ENCODE assay signal across 14 mouse cellular contexts in genomic region chr6:97531043-97531442, GRCm38 (mm10).
DNase-seq lines count a peak whose midpoint lies in the region; ATAC-seq and TF ChIP-seq lines count a peak whose summit lies in the region.
"Had no signal": no experiment of that assay in that cellular context is flagged by ENCODE, and none has a peak within 500 bp of the region (broad histone marks: within the 10 kb centered on the region; RNA-seq: fewer than 3 reads in every experiment).

No protein-coding gene starts in this region.

- no peaks in the 10 kb centered on the region for H3K9me3 ChIP-seq in heart, embryonic 11.5 days (replicated peaks; ENCODE audit: control insufficient read depth, low read length)
- H3K9me3 ChIP-seq in lung, embryonic 14.5 days (ENCODE audit: low read depth, low read length): no peaks in the 10 kb centered on the region
- H3K9me3 ChIP-seq: embryonic facial prominence, embryonic 13.5 days; intestine, embryonic 15.5 days; neural tube, embryonic 13.5 days had no signal

- H3K27ac ChIP-seq in heart, embryonic 11.5 days (ENCODE audit: low read depth, low read length): no peak overlapping the region
- H3K27ac ChIP-seq in lung, embryonic 14.5 days (ENCODE audit: low read depth): no peak overlapping the region
- H3K27ac ChIP-seq: embryonic facial prominence, embryonic 13.5 days; intestine, embryonic 15.5 days; neural tube, embryonic 13.5 days had no signal

- no peaks in the 10 kb centered on the region for H3K36me3 ChIP-seq in heart, embryonic 11.5 days (ENCODE audit: control insufficient read depth, insufficient read depth, low read length)
- no peaks in the 10 kb centered on the region for H3K36me3 ChIP-seq in lung, embryonic 14.5 days (ENCODE audit: insufficient read depth)
- H3K36me3 ChIP-seq: embryonic facial prominence, embryonic 13.5 days; intestine, embryonic 15.5 days; neural tube, embryonic 13.5 days had no signal

- TF ChIP-seq POLR2A in lung, adult 2 months (IDR thresholded peaks at IDR 0.05; ENCODE audit: borderline replicate concordance, extremely low read depth, low read depth, low read length): no peak

- no peak for TF ChIP-seq CTCF in lung, embryonic 14.5 days (IDR thresholded peaks at IDR 0.05; ENCODE audit: low read depth)
- TF ChIP-seq CTCF in lung, adult 2 months (IDR thresholded peaks at IDR 0.05; ENCODE audit: insufficient read depth, low read length): no peak

- no peaks in the 10 kb centered on the region for H3K27me3 ChIP-seq in heart, embryonic 11.5 days (ENCODE audit: control insufficient read depth, insufficient read depth, low read length)
- no peaks in the 10 kb centered on the region for H3K27me3 ChIP-seq in lung, embryonic 14.5 days (ENCODE audit: insufficient read depth, low read length)
- H3K27me3 ChIP-seq: intestine, embryonic 15.5 days; neural tube, embryonic 13.5 days had no signal

- no peak overlapping the region for H3K4me2 ChIP-seq in heart, embryonic 11.5 days
- no peak overlapping the region for H3K4me2 ChIP-seq in lung, embryonic 14.5 days
- H3K4me2 ChIP-seq: embryonic facial prominence, embryonic 13.5 days; intestine, embryonic 15.5 days; liver, embryonic 11.5 days; neural tube, embryonic 13.5 days had no signal

- peak; percentile 89 for DNase-seq in heart, adult 11 months
- peak; percentile 40 for DNase-seq in lung, embryonic 14.5 days
- DNase-seq in lung, adult 2 months: no peak
- DNase-seq in thymus, postnatal 0 days (ENCODE audit: low spot score): peak; percentile 61
- DNase-seq in adrenal gland, adult 18-20 months (ENCODE audit: low spot score in 2 of 2): no peak
- DNase-seq in Muller cell, postnatal 12 days (ENCODE audit: inconsistent ontology term): no peak
- DNase-seq: cerebellum, adult 2 months; right cerebral cortex, postnatal 4 days had no signal

- no peaks in the 10 kb centered on the region for H3K4me1 ChIP-seq in heart, embryonic 11.5 days (ENCODE audit: control insufficient read depth, insufficient read depth, low read length)
- no peaks in the 10 kb centered on the region for H3K4me1 ChIP-seq in lung, embryonic 14.5 days (ENCODE audit: insufficient read depth)
- no peaks in the 10 kb centered on the region; the same call in 1 of the 2 replicates for H3K4me1 ChIP-seq in lung, adult 2 months (ENCODE audit: control insufficient read depth, insufficient read depth, low read length)
- H3K4me1 ChIP-seq: embryonic facial prominence, embryonic 13.5 days; intestine, embryonic 15.5 days had no signal

- H3K9ac ChIP-seq in heart, embryonic 11.5 days (ENCODE audit: low read depth, low read length): no peak overlapping the region
- H3K9ac ChIP-seq in lung, embryonic 14.5 days: no peak overlapping the region
- H3K9ac ChIP-seq: embryonic facial prominence, embryonic 13.5 days; intestine, embryonic 15.5 days; neural tube, embryonic 13.5 days had no signal

- WGBS in heart, embryonic 11.5 days (ENCODE audit: insufficient replicate concordance): 68% methylated on average over 4 of the region's 4 CpGs
- WGBS in lung, embryonic 14.5 days: 49% methylated on average over 4 of the region's 4 CpGs
- WGBS in lung, adult 2 months: 27% methylated on average over 4 of the region's 4 CpGs

- ATAC-seq in heart, embryonic 11.5 days (replicated peaks; ENCODE audit: insufficient number of reproducible peaks, low FRiP score, low TSS enrichment): no peak
- ATAC-seq in lung, embryonic 14.5 days (ENCODE audit: insufficient read depth): peak; percentile 35; the same call in 1 of the 2 replicates
- peak; percentile 41 to 73 for ATAC-seq in hematopoietic stem cell, adult 5-6 weeks (replicated peaks in 1 of 2; ENCODE audit: insufficient read depth in 1 of 2, low FRiP score in 2 of 2, low TSS enrichment in 1 of 2, low read depth in 1 of 2, poor library complexity in 2 of 2, severe bottlenecking in 2 of 2)
- ATAC-seq: intestine, embryonic 15.5 days had no signal

- H3K4me3 ChIP-seq in heart, embryonic 11.5 days (ENCODE audit: low read depth, low read length): no peak overlapping the region
- H3K4me3 ChIP-seq in lung, embryonic 14.5 days (ENCODE audit: low read depth, low read length): no peak overlapping the region
- no peak overlapping the region for H3K4me3 ChIP-seq in lung, adult 2 months (replicated peaks; ENCODE audit: extremely low read depth, low read depth, low read length)
- H3K4me3 ChIP-seq: embryonic facial prominence, embryonic 13.5 days; intestine, embryonic 15.5 days; neural tube, embryonic 13.5 days had no signal

Comparison
In these comparisons a context has a peak if more than half of its experiments do, and no peak if none do; other contexts are left out.
1. DNase-seq: peak in heart, adult 11 months (single experiment), lung, embryonic 14.5 days (single experiment) and thymus, postnatal 0 days (single experiment); none in lung, adult 2 months (single experiment), adrenal gland, adult 18-20 months (0 of 2) and Muller cell, postnatal 12 days (single experiment).